Mouse (Mus musculus) urinary bladder, adult 2 months (tissue): ENCODE measurements around the gene Slc6a17. TPM values are rescaled to one million over a fixed set of nuclear protein-coding genes. Genes with fewer than 3 reads are reported as not detected.

Experiments used
- DNase-seq: peaks from one replicate; pipeline ENCODE4 v3.0.0; 2022; ENCODE audit warnings: low spot score
- polyA plus RNA-seq: library from polyadenylated mRNA; depleted of rRNA; stranded (reverse); fragments of >200 nt; gene quantifications from 2 replicates; pipeline ENCODE4 v1.2.3, GENCODE M21; 2012

The Slc6a17 gene
- polyA plus RNA-seq, 1 experiment, result 15.9 TPM

DNA sequence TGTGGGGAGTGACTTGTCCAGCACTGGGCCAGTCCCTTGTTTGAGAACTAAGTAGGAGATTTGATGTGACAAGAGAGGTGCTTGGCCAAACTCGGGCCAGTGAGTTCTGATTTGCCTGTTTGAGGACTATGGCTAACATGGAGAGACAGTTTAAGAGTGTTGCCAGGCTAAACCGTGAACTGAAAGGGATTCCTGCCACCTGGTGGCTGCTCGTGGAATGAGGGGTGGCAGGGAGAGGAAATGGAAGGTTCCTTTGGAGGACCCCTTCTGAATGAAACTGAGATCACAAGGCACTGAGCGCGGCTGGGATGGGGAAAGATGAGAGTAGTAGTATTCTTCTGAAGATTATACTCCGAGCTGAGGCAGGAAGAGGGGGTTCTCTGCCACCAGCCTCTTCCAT is 51.2 kb downstream of the Slc6a17 start:
- DNase-seq, result peak; percentile 50

DNA sequence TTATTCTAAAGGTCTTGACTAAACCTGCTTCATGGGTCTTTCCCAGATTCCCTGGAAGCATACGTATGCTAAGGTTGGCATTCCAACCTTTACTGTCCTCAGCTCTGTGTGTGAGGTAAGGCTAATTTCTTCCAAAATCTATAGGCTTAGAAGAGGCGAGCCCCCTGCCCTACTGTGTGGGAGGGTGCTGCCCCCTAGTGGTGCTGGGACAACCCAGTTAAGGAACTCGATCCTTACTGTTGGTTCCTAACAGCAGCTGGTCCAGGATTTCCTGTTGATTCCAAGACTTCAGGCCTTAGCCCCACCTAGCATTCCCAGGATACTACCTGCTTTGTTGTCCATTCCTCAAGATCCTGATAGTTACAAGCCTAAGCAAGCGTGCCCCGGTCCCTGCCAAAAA is 55.7 kb downstream of the Slc6a17 start:
- DNase-seq, result peak; percentile 58

DNA sequence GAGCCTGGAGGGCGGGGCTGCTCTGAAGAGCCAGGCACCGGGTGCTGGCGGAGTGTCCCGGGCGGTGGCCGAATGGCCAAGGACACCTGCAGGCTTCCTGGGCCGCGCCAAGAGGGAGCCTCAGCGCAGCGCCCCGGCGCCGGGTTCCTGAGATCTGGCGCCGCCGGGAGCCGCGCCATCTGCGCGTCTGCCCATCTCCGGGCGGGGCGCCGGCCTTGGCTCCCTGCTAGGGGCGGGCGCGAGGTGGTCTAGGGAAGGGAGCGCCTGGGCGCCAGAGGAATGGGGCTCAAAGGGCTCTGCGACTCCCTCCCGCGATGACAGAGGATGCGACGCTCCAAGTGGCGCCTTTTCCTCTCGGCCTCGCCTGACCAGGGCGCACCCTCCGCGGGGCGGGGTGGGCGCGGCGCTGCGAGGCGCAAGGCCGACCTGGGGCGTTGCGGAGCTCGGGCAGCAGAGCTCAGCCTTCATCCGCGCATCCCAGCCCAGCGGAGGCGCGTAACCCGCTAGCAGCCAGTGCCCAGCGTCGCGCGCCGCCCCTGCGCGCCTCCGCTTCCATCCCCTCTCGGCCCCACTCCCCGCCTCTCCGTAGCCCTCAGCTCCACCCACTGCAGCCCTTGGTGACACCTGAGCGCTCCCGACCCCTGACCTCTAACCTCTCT is 57.9 kb downstream of the Slc6a17 start:
- DNase-seq, result no peak

DNA sequence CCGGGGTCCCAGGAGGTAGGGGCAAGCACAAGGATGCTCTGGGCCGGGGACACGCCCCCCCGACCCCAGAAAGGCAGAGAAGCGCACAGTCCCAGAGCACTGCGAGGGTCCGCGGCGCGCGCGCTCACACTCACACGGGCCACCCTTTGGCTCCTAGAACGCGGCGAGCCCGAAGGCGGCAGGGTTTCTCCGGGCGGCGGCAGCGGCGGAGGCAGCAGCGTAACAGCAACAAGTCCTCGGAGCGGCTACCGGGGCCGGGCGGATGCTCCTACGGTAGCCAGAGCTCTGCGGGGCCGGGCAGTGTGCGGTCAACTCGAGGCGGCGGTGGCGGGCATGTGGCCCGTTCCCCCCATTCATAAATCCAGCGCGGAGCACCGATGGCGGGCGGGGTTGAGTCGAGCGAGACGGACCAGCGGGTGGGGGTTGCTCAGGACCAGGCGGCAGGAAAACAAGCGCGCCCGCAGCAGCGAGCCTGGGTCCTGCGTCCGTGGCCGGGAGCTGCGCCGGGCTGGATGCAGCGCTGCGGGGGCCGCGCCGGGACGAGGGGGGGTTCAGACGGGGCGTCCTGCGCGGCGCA is 58.5 kb downstream of the Slc6a17 start, which contains the start of gene Kcnc4:
Gene Kcnc4 (minus strand): TSS at position 357 of the 577 bp plus-strand sequence.
- peak; percentile 29 for DNase-seq

DNA sequence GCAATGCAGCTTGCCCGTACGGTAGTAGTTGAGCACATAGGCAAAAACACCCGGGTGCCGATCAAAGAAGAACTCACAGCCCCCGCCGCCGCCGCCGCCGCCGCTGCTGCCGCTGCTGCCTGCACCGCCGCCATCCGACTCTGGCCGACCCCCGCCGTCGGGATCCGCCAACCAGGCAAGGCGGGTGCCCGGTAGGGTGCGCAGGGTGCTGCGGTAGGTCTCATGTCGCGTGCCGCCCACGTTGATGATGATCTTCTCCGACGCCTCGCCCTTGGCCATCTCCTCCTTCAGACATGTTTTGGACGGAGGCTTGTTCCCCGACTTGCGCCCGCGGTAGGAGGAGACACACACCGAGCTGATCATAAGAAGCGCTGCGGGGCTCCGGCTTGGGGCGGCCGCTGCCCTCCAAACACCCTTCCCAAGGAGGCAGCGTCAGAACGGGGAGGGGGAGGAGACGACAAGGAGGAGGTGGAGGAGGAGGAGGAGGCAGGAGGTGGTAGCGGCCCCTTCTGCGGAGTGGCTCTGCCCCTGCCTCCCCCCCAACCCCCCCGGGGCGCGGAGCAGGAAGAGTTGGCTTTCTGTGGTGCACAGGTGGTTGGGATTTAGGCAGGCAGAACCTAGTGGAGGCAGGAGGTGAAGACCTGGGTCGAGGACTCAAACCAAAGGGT is 59.2 kb downstream of the Slc6a17 start:
- DNase-seq, result no peak

DNA sequence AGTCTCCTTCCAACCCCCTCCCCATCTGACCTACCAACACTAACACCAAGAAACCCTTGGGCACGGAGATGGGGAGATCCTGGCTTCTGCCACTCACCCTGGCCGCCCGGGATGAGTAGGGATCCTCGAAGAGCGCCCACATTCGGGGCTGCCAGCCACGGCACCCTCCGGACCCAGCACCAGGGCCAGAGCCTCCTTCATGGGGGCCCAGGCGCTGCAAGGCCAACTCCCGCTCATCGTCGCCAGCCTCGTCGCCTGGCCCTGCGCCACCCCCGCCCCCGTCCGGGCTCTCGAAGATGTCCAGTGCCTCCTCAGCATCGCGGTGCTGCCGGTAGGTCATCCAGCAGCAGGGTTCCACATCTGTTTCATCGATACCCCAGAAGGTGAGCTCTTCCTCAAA is 59.7 kb downstream of the Slc6a17 start:
- DNase-seq, result no peak

DNA sequence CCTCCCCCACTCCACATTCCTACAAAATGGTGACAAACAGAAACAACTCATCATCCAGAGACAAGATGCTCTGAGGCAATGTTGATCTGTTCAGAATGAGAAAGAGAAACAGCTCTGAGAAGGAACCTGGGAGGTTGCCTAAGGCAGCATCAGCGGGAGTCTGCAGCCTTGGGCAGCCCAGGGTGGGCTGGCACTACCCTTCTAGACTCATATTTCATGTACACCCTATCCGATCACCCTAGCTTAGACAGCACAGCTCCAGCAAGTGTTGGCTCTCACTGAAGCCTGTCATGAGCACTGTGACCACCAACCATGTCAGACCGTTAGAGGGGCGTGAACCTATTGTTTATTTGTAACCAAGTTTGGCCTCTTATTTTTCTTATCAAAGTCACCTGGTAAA is 63.5 kb downstream of the Slc6a17 start:
- DNase-seq, result no peak

DNA sequence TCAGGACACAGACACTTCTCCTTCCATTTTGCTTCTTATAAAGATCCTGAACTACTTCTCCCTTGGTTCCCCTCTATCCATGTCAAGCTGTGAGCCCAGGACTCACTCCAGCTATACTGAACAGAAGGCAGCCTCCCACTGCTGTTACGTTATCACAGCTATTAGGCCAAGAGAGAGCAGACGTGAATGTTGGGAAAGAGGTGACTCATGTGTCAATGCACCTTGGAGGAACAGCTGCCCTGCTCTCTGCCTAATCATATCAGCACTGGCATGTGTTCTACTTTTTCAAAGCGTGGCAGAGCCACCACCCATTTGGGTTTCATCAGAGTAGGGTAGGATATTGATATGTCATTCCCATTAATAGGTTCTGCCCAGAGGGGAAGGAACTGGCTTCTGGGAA is 71.0 kb downstream of the Slc6a17 start:
- no peak for DNase-seq

DNA sequence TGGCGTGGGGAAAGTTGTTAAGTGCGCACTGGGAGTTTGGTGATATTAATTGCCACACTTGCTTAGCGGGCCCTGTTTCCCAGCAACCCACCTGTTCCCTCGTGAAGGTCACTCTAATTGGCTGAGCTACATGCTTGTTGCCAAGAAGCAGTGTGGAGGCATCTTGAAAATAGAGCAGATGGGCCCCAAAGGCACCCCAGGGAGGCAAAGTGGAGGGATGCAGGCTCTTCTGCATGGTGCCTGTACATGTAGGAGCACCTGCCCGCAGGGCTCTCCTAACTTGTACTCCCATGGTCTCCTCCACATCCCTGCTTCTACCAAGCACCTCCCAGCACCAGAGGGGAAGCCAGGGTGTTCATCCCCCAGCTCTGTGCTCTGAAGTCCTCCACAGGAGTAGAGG is 74.0 kb downstream of the Slc6a17 start:
- DNase-seq, result no peak

DNA sequence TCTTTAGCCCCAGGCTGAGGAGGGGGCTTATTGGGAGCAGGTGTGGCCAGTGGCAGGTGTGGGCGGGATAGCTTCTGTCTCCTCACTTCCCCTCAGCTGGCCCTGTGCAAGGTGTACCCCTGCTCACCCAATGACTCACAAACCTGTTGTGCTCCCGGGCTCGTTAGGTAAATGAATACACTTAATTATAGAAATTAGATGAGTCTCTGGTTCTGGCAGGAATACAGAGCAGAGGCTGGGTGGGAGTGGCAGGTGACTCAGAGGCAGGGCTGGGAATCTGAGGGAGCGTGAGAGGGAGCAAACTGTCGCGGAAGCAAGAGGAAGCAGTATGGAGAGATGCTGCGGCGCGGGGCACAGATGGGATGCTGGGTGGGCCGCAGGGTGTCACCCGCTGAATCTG is 75.6 kb downstream of the Slc6a17 start:
- DNase-seq, result no peak

DNA sequence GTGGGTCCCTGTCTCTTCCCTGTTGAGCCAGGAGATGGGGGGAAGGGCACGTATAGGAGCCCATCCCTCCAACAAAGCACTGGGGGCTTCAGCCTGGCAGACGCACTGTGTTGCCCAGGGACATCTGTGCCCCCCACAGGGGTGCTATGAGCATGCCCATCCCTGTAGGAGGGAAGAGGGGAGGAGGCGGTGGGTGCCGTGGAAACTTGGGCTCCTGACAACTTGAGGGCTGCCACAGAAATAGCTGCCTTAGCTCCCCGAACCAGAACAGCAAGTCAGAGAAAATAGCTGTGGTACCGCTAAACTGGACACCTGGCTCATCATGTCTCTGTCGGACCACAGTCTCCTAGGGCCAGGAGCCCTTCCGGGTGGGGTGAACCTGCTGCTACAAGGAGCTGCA is 76.5 kb downstream of the Slc6a17 start:
- DNase-seq, result no peak

DNA sequence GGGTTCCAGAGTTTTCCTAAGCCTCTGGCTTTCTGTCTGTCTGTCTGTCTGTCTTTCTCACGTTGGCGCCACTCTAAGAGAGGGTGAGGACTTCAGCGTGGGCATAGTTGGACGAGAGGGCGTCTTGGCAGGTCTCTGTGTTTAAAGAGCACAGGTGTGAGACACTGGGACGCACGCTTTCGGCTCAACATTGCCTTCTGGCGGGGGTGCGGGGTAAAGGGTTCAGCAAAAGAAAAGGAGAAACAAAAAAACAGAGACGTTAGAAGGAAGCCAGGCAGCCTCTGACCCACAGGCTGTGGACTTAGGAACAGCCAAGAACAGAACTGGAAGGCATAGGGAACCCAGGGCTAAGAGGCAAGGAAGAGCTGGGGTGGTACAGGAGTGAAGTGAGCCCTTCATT is 78.5 kb downstream of the Slc6a17 start:
- DNase-seq, result no peak

DNA sequence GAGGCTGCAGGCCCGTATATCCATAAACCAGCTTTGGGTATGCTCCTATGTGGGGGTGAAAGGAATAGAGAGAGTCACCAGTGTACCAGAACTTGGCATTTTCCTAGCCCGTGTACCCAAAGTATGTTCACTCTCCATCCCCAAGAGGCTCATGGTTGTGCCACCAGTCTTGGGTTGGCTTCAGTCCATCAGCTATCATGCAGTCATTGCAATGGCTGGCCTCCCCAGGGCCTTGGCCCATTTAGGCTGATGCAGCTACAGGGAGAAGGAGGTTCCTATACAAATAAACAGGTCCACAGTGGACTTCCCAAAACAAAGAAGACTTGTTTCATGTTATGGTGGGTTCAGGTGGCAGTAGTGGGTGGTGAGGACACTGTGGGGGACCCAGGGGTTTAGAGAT is 80.2 kb downstream of the Slc6a17 start:
- DNase-seq, result no peak

DNA sequence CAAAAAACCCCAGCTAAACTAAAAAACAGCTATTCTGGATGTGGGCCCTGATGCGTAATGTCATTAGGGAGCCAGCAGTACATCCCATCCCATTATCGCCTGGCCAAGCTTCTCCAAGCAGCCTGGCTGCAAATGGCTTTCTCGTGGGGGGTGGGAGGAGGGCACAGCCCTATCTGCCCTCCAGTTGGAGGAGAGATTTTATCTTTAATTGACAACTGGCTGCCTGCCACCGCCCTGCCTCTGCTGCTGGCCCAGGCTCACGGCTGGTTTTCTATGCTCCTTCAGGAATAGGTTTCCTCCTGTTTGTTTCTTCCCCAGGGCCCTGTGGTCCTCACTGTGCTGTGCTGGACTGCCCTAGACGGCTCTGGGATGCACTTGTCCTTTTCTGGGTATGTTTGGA is 81.4 kb downstream of the Slc6a17 start:
- DNase-seq, result no peak

DNA sequence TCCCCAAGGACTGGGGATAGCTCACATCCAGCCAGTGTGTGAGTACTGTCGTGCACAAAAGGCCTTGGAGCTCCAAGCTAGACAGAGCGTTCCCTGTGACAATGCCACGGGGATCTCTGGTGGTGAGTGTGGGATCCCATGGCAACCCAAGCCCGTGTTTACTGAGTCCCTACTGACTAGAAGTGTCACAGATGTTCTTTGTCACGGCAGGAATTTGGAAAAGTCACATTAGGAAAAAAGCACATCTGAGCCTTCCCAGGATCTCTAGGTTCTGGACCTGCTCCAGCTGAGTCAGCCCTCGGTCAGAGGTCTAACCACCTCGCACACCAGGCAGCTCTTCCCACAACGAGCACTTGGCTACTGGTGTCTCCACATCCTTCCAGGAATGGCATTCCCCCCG is 84.2 kb downstream of the Slc6a17 start:
- DNase-seq, result no peak

DNA sequence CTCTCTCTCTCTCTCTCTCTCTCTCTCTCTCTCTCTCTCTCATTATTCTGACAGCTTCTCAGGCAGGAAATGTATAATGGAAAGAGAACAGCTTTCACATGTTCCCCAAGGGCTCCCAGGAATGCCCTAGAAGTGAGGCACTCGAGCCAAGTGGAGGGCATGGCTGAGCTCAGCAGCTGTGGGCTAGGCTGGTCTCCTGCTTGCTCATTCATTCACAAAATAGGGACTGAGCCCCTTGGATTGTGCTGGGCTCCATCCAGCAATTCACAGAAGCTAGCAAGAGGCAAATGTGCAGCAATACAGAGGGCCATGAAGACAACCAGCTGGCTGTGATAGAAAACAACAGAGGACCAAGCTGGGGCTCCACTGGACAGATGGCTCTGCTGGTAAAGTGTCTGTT is 86.5 kb downstream of the Slc6a17 start:
- no peak for DNase-seq

DNA sequence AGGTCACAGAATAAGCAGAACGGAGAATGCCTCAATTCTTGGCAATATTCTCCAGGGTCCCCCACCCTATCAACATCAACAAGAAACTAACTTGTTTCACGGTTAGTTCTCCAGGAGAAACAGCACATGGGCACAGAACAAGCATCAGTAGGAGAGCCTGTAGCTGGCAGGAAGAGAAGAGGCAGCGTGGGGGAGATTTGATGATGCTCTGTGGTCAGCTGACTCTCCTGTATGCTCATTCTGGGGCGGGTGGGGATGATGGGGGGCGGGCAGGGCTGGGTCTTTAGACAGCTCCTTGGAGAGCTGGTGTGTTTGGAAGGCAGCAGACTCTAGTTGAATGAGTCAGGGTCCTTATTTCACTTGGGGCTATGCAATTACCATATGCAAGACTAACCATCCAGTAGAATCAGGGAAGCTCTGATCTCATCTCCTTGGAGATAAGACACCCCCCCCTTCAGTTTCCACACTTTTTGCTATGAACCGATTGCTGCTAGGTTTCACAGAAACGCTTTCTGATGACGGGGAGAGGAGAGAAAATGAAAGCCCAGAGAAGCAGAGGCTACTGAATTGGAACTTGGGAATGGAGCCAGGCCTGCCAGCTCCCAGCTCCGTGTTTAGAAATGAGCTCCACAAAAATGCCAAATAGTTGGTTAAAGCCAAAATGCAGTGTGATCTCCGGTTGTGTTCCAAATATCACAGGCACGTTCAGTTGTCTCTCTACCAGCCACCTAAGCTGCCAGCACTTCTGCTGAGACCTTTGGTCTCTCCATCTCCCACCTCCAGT is 93.4 kb downstream of the Slc6a17 start:
- no peak for DNase-seq

DNA sequence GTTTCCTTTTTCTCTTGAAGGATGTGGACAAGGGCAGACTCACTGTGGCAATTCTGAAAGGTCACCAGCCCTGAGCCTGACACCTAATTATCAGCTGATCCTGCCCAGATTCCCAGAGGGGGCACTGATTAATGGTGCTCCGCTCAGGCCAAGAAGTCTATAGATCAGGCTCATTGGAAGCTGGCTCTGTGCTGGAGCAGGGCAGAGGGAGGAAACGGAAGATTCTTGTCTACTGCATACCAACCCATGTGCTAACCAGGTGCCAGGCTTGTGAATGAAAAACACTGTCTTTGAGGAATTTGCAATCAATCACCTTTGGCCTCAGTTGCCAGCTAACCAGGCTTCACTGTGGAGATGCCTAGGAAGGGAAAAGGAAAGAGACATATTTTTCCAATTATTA is 97.7 kb downstream of the Slc6a17 start:
- DNase-seq, result no peak
